Mouse (Mus musculus): ENCODE results near the gene Arsb.

GRCm38 (mm10) chr13:93967138-93967537, 195.7 kb downstream of the Arsb start:
- TF ChIP-seq POLR2A (IDR thresholded peaks at IDR 0.05; ENCODE audit: borderline replicate concordance, insufficient read depth, low read length) = no peak
- TF ChIP-seq CTCF (IDR thresholded peaks at IDR 0.05; ENCODE audit: borderline replicate concordance, insufficient read depth, low read depth, low read length) = no peak

Data from cerebellum, adult 2 months (tissue).